In genomic region chr2:21964027-21964605, GRCm38 (mm10) we compare ENCODE assay signal across 8 mouse cellular contexts.
DNase-seq lines count a peak whose midpoint lies in the region; ATAC-seq and TF ChIP-seq lines count a peak whose summit lies in the region.
"Had no signal": no experiment of that assay in that cellular context is flagged by ENCODE, and none has a peak within 500 bp of the region (broad histone marks: within the 10 kb centered on the region; RNA-seq: fewer than 3 reads in every experiment).

No protein-coding gene starts in this region.

- H3K4me1 ChIP-seq in lung, embryonic 15.5 days: 0 out of 2 replicates have a peak, but pooled peaks cover 5% of the 10 kb centered on the region
- H3K4me1 ChIP-seq in lung, adult 2 months (ENCODE audit: control insufficient read depth, insufficient read depth, low read length): no peaks in the 10 kb centered on the region
- H3K4me1 ChIP-seq in hindbrain, embryonic 13.5 days (replicated peaks): peaks cover 18% of the 10 kb centered on the region
- peaks cover 20% of the 10 kb centered on the region for H3K4me1 ChIP-seq in midbrain, embryonic 10.5 days

- no peak overlapping the region for H3K27ac ChIP-seq in lung, embryonic 15.5 days
- peak overlapping the region; percentile 92 for H3K27ac ChIP-seq in hindbrain, embryonic 13.5 days
- H3K27ac ChIP-seq in midbrain, embryonic 10.5 days (replicated peaks): peak overlapping the region; percentile 79
- H3K27ac ChIP-seq: embryonic facial prominence, embryonic 15.5 days had no signal

- TF ChIP-seq POLR2A in lung, adult 2 months (IDR thresholded peaks at IDR 0.05; ENCODE audit: borderline replicate concordance, extremely low read depth, low read depth, low read length): no peak

- no peak for DNase-seq in lung, adult 2 months
- peak; percentile 73 for DNase-seq in embryo, embryonic 11 days
- DNase-seq in midbrain, embryonic 10.5 days (ENCODE audit: low spot score): peak; percentile 65
- DNase-seq in adrenal gland, postnatal 25 days: no peak
- DNase-seq in lung, postnatal 25 days (ENCODE audit: low spot score): no peak

- no peak overlapping the region for H3K4me3 ChIP-seq in lung, embryonic 15.5 days
- no peak overlapping the region for H3K4me3 ChIP-seq in lung, adult 2 months (replicated peaks; ENCODE audit: extremely low read depth, low read depth, low read length)
- peak overlapping the region; percentile 24 for H3K4me3 ChIP-seq in hindbrain, embryonic 13.5 days
- H3K4me3 ChIP-seq in midbrain, embryonic 10.5 days: peak overlapping the region; percentile 38
- H3K4me3 ChIP-seq: embryonic facial prominence, embryonic 15.5 days had no signal

- ATAC-seq in lung, embryonic 15.5 days (ENCODE audit: borderline replicate concordance, extremely low read depth, low FRiP score, low TSS enrichment): peak; percentile 62; the same call in 1 of the 2 replicates
- peak; percentile 95 for ATAC-seq in hindbrain, embryonic 13.5 days (ENCODE audit: low FRiP score)

- H3K4me2 ChIP-seq in lung, embryonic 15.5 days: peak overlapping the region; percentile 20
- H3K4me2 ChIP-seq in hindbrain, embryonic 13.5 days: peak overlapping the region; percentile 49
- H3K4me2 ChIP-seq: embryonic facial prominence, embryonic 15.5 days had no signal

- no peak for TF ChIP-seq CTCF in lung, adult 2 months (IDR thresholded peaks at IDR 0.05; ENCODE audit: insufficient read depth, low read length)

- no peaks in the 10 kb centered on the region for H3K27me3 ChIP-seq in lung, embryonic 15.5 days
- H3K27me3 ChIP-seq in hindbrain, embryonic 13.5 days: no peaks in the 10 kb centered on the region
- no peaks in the 10 kb centered on the region for H3K27me3 ChIP-seq in midbrain, embryonic 10.5 days (ENCODE audit: low read depth, poor library complexity, severe bottlenecking)
- H3K27me3 ChIP-seq: embryonic facial prominence, embryonic 15.5 days had no signal

- WGBS in lung, embryonic 15.5 days: 1% methylated on average over 10 of the region's 10 CpGs
- WGBS in lung, adult 2 months: under 1% methylated on average over 10 of the region's 10 CpGs
- WGBS in hindbrain, embryonic 13.5 days: 2% methylated on average over 10 of the region's 10 CpGs
- WGBS in midbrain, embryonic 10.5 days: 1% methylated on average over 10 of the region's 10 CpGs

- H3K9ac ChIP-seq in lung, embryonic 15.5 days: no peak overlapping the region
- H3K9ac ChIP-seq in hindbrain, embryonic 13.5 days: peak overlapping the region; percentile 53; the same call in 1 of the 2 replicates
- H3K9ac ChIP-seq: embryonic facial prominence, embryonic 15.5 days had no signal

- no peaks in the 10 kb centered on the region for H3K9me3 ChIP-seq in lung, embryonic 15.5 days
- H3K9me3 ChIP-seq in hindbrain, embryonic 13.5 days: no peaks in the 10 kb centered on the region
- H3K9me3 ChIP-seq in midbrain, embryonic 10.5 days (replicated peaks): no peaks in the 10 kb centered on the region
- H3K9me3 ChIP-seq: embryonic facial prominence, embryonic 15.5 days had no signal

- no peaks in the 10 kb centered on the region for H3K36me3 ChIP-seq in lung, embryonic 15.5 days
- H3K36me3 ChIP-seq in hindbrain, embryonic 13.5 days: no peaks in the 10 kb centered on the region
- no peaks in the 10 kb centered on the region for H3K36me3 ChIP-seq in midbrain, embryonic 10.5 days
- H3K36me3 ChIP-seq: embryonic facial prominence, embryonic 15.5 days had no signal

Comparison
In these comparisons a context has a peak if more than half of its experiments do, and no peak if none do; other contexts are left out.
1. H3K4me3 ChIP-seq: peak in hindbrain, embryonic 13.5 days (single experiment) and midbrain, embryonic 10.5 days (single experiment); none in lung, embryonic 15.5 days (single experiment) and lung, adult 2 months (single experiment).
2. DNase-seq: peak in embryo, embryonic 11 days (single experiment) and midbrain, embryonic 10.5 days (single experiment); none in lung, adult 2 months (single experiment), adrenal gland, postnatal 25 days (single experiment) and lung, postnatal 25 days (single experiment).